Mouse (Mus musculus) lung, postnatal 0 days (tissue): Measurements from ENCODE around the gene Dusp14. TPM values are rescaled to one million over a fixed set of nuclear protein-coding genes. Genes with fewer than 3 reads are reported as not detected.

Source experiments
- ATAC-seq: fragments of 200-750 bp; cut with Nextera tagmentation; 2 replicates; pipeline ENCODE4 v1.8.0; 2017; ENCODE audit warnings: moderate library complexity
- DNase-seq: peaks from one replicate; pipeline ENCODE4 v3.0.0-alpha.2; 2016; ENCODE audit warnings: low spot score
- H3K27ac ChIP-seq: fragments of 300-500 bp; sonication (generic); 2 replicates; pipeline ENCODE4 v1.5.1; 2014; ENCODE audit warnings: antibody characterized with exemption, mild to moderate bottlenecking, low read length, mixed read lengths
- H3K27me3 ChIP-seq: fragments of 300-500 bp; sonication (generic); replicated peaks from 2 replicates; pipeline ENCODE4 v1.6.1; 2014; ENCODE audit warnings: low read length, mixed read lengths; ENCODE audit not compliant: insufficient read depth
- H3K36me3 ChIP-seq: fragments of 300-500 bp; sonication (generic); 2 replicates; pipeline ENCODE4 v1.6.1; 2014; ENCODE audit warnings: low read length, mixed read lengths; ENCODE audit not compliant: insufficient read depth
- H3K4me1 ChIP-seq: fragments of 300-500 bp; sonication (generic); 2 replicates; pipeline ENCODE4 v1.6.1; 2014; ENCODE audit warnings: antibody characterized with exemption, low read depth, low read length, mixed read lengths; ENCODE audit not compliant: insufficient read depth
- H3K4me2 ChIP-seq: fragments of 300-500 bp; sonication (generic); replicated peaks from 2 replicates; pipeline ENCODE4 v1.6.1; 2014; ENCODE audit warnings: low read depth, mild to moderate bottlenecking, low read length, moderate library complexity, mixed read lengths
- H3K4me3 ChIP-seq: fragments of 300-500 bp; sonication (generic); 2 replicates; pipeline ENCODE4 v1.5.1; 2014; ENCODE audit warnings: low read depth, low read length
- H3K9ac ChIP-seq: fragments of 300-500 bp; sonication (generic); replicated peaks from 2 replicates; pipeline ENCODE4 v1.6.1; 2014; ENCODE audit warnings: low read depth, mild to moderate bottlenecking
- H3K9me3 ChIP-seq: fragments of 300-500 bp; sonication (generic); 2 replicates; pipeline ENCODE4 v1.6.1; 2016; ENCODE audit warnings: low read length, mixed read lengths
- CTCF ChIP-seq: IDR thresholded peaks from 2 replicates; pipeline ENCODE4 v1.5.1; 2016; ENCODE audit warnings: antibody characterized with exemption, mild to moderate bottlenecking
- EP300 ChIP-seq: IDR thresholded peaks from 2 replicates; pipeline ENCODE4 v1.6.1; 2016; ENCODE audit warnings: antibody characterized with exemption, mild to moderate bottlenecking, control low read depth
- WGBS: fragments of 180-500 bp; shearing (Covaris S2); extraction: QIAGEN DNeasy Blood & Tissue Kit; methylation state at CpG from one replicate; pipeline ENCODE4 v1.1.7; 2014; 5-methylcytosine and 5-hydroxymethylcytosine counted together
- polyA plus RNA-seq: library from polyadenylated mRNA; unstranded; fragments of >200 nt; fragmentation: Nextera tagmentation; extraction: Ambion mirVana; gene quantifications from 2 replicates; pipeline ENCODE4 v1.2.1, GENCODE M21; 2015

Dusp14 gene
- polyA plus RNA-seq, 1 experiment from 2014 or later = 66.7 TPM

GRCm38 (mm10) chr11:84032559-84032958, 36.5 kb downstream of the Dusp14 start:
- Histone ChIP-seq H3K9ac (no peak overlapping the region), H3K36me3 (no peaks in the 10 kb centered on the region; the same call in 1 of the 2 replicates), H3K27ac (no peak overlapping the region), H3K4me3 (no peak overlapping the region), H3K27me3 (no peaks in the 10 kb centered on the region), H3K9me3 (no peaks in the 10 kb centered on the region), H3K4me2 (no peak overlapping the region), H3K4me1 (no peaks in the 10 kb centered on the region)
- no peak for ATAC-seq
- TF ChIP-seq EP300 = no peak
- TF ChIP-seq CTCF = no peak
- no peak for DNase-seq
- 73% methylated on average over 5 of the region's 5 CpGs for WGBS

- Histone ChIP-seq H3K9me3 (no peaks in the 10 kb centered on the region), H3K4me2 (no peak overlapping the region), H3K9ac (no peak overlapping the region), H3K36me3 (peaks cover 3% of the 10 kb centered on the region; the same call in 1 of the 2 replicates), H3K4me1 (no peaks in the 10 kb centered on the region), H3K27me3 (no peaks in the 10 kb centered on the region), H3K4me3 (no peak overlapping the region), H3K27ac (no peak overlapping the region)
- WGBS = 44% methylated on average over 9 of the region's 9 CpGs
- ATAC-seq = no peak
- peak; percentile 74 for DNase-seq
- TF ChIP-seq CTCF = peak; percentile 85
- TF ChIP-seq EP300 = no peak
Measured at GRCm38 (mm10) chr11:84031971-84032370, 37.1 kb downstream of the Dusp14 start.

- Histone ChIP-seq H3K4me2 (no peak overlapping the region), H3K4me3 (no peak overlapping the region), H3K27me3 (no peaks in the 10 kb centered on the region), H3K27ac (0 out of 2 replicates have a peak overlapping the region, but pooled peaks have one; percentile 4), H3K9ac (no peak overlapping the region), H3K36me3 (peaks cover 21% of the 10 kb centered on the region), H3K9me3 (no peaks in the 10 kb centered on the region), H3K4me1 (no peaks in the 10 kb centered on the region)
- ATAC-seq (peak; percentile 83), DNase-seq (peak; percentile 90)
- 45% methylated on average over 9 of the region's 9 CpGs for WGBS
- TF ChIP-seq CTCF = peak; percentile 40
- TF ChIP-seq EP300 = no peak
Measured at GRCm38 (mm10) chr11:84028271-84029028, 40.6 kb downstream of the Dusp14 start.

GRCm38 (mm10) chr11:84027231-84027630, 41.8 kb downstream of the Dusp14 start:
- Histone ChIP-seq H3K9me3 (no peaks in the 10 kb centered on the region), H3K4me1 (no peaks in the 10 kb centered on the region), H3K4me3 (no peak overlapping the region), H3K36me3 (peaks cover 21% of the 10 kb centered on the region), H3K9ac (no peak overlapping the region), H3K27me3 (no peaks in the 10 kb centered on the region), H3K27ac (no peak overlapping the region), H3K4me2 (no peak overlapping the region)
- TF ChIP-seq EP300 (no peak), CTCF (no peak)
- peak; percentile 32 for DNase-seq
- 63% methylated on average over 5 of the region's 5 CpGs for WGBS
- no peak for ATAC-seq

- Histone ChIP-seq H3K4me1 (no peaks in the 10 kb centered on the region), H3K9ac (no peak overlapping the region), H3K4me2 (no peak overlapping the region), H3K27ac (no peak overlapping the region), H3K27me3 (no peaks in the 10 kb centered on the region), H3K4me3 (no peak overlapping the region), H3K36me3 (peaks cover 12% of the 10 kb centered on the region; the same call in 1 of the 2 replicates), H3K9me3 (no peaks in the 10 kb centered on the region)
- ATAC-seq (no peak), DNase-seq (no peak)
- 84% methylated on average over 7 of the region's 7 CpGs for WGBS
- TF ChIP-seq EP300 (no peak), CTCF (no peak)
Measured at GRCm38 (mm10) chr11:84016810-84017508, 52.1 kb downstream of the Dusp14 start.

GRCm38 (mm10) chr11:84016147-84016809, 52.8 kb downstream of the Dusp14 start:
- Histone ChIP-seq H3K27ac (no peak overlapping the region), H3K27me3 (no peaks in the 10 kb centered on the region), H3K4me2 (no peak overlapping the region), H3K4me3 (no peak overlapping the region), H3K4me1 (no peaks in the 10 kb centered on the region), H3K9ac (no peak overlapping the region), H3K36me3 (peaks cover 9% of the 10 kb centered on the region; the same call in 1 of the 2 replicates), H3K9me3 (no peaks in the 10 kb centered on the region)
- DNase-seq (peak; percentile 48), ATAC-seq (no peak)
- TF ChIP-seq EP300 (no peak), CTCF (no peak)
- WGBS = 62% methylated on average over 6 of the region's 6 CpGs
